Mouse (Mus musculus): ENCODE results near the gene Sv2b. TPM values are rescaled to one million over a fixed set of nuclear protein-coding genes. Genes with fewer than 3 reads are reported as not detected.

Sv2b gene
- not detected for total RNA-seq (2023)

DNA sequence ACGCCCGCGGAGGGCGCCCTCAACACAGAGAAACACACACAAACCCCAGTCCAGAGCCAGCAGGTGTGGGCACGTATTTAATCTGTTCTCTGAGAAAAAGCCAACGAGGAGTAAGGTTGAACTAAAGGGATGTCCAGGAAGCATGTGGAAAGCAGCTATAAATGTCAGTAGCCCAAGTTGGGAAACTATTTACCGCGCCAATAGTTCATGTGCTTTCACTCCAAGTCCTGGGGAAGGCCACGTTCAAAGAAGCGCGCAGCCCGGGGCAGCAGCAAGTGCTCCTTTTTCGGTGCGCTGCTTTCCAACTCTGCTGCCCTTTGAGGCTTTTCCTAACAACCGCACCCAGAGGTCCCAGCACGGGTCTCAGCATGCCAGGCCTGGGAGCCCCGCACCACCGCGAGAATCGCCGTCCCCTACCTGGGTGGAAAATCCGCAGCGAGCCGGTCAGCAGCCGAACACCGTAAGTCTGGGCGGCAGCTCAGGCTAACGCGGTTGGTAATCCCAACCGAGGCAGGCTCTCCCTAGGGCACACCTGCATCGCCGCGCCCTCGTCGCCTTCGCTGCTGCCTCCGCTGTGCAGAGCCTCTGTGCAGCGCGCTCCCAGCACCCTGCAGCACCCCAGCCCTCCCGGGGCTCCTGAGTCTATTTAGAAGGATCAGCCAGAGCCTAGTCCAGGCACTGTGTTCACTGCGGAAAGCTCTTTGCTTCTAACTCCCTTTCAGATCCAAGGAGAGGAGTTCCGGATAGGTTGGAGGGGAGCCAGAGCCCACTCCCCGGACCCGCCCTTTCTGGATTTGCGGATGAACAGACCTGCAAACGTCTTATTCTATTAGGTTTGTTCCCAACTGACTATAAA is at the start of gene Sv2b:
Gene Sv2b (minus strand): TSS at position 806 of the 856 bp plus-strand sequence.

Other genes with a start within 250 kb of the Sv2b start
- 100 to 1,000 TPM; 253 to 264 TPM for gene Akap13, start 146.3 kb upstream of the Sv2b start, total RNA-seq (2023)

Measured in neutrophil, adult 59 days (primary cell).